Mouse (Mus musculus): ENCODE results near the gene Rapgef4.
"Not testable (repeated sequence)": the region's sequence is repeated elsewhere in the genome, so short reads cannot be mapped to it uniquely, and the experiment has no call there.

The Rapgef4 gene

GRCm38 (mm10) chr2:72117138-72118011 is 136.3 kb downstream of the Rapgef4 start:
- in situ Hi-C loops (cut with MboI, MseI), result no loop called here

- in situ Hi-C loops (cut with MboI, MseI), result no loop called here
Measured at GRCm38 (mm10) chr2:72120211-72120610, 139.2 kb downstream of the Rapgef4 start.

GRCm38 (mm10) chr2:72122410-72123223 is 141.6 kb downstream of the Rapgef4 start:
- in situ Hi-C loops (cut with MboI, MseI), result no loop called here

- in situ Hi-C loops (cut with MboI, MseI), result no loop called here
Measured at GRCm38 (mm10) chr2:72123851-72124250, 142.8 kb downstream of the Rapgef4 start.

GRCm38 (mm10) chr2:72125786-72126185 is 144.7 kb downstream of the Rapgef4 start:
- in situ Hi-C loops (cut with MboI, MseI), result no loop called here

GRCm38 (mm10) chr2:72126411-72126810 is 145.4 kb downstream of the Rapgef4 start:
- in situ Hi-C loops (cut with MboI, MseI), result no loop called here

GRCm38 (mm10) chr2:72129612-72130311 is 148.7 kb downstream of the Rapgef4 start:
- in situ Hi-C loops (cut with MboI, MseI), result no loop called here

- in situ Hi-C loops (cut with MboI, MseI), result no loop called here
Measured at GRCm38 (mm10) chr2:72132222-72132621, 151.2 kb downstream of the Rapgef4 start.

- in situ Hi-C loops (cut with MboI, MseI), result no loop called here
Measured at GRCm38 (mm10) chr2:72136045-72136444, 155.0 kb downstream of the Rapgef4 start.

- in situ Hi-C loops (cut with MboI, MseI), result no loop called here
Measured at GRCm38 (mm10) chr2:72136486-72137264, 155.6 kb downstream of the Rapgef4 start.

GRCm38 (mm10) chr2:72139863-72140845 is 159.1 kb downstream of the Rapgef4 start:
- in situ Hi-C loops (cut with MboI, MseI), result no loop called here

- in situ Hi-C loops (cut with MboI, MseI), result no loop called here
Measured at GRCm38 (mm10) chr2:72141091-72141490, 160.1 kb downstream of the Rapgef4 start.

GRCm38 (mm10) chr2:72141732-72142131 is 160.7 kb downstream of the Rapgef4 start:
- in situ Hi-C loops (cut with MboI, MseI), result not testable (repeated sequence)

GRCm38 (mm10) chr2:72143413-72143812 is 162.4 kb downstream of the Rapgef4 start:
- in situ Hi-C loops (cut with MboI, MseI), result no loop called here

- in situ Hi-C loops (cut with MboI, MseI), result loop anchor here (5.0 kb wide), 1 partner anchor 37 kb away; no protein-coding TSS in a partner anchor
Measured at GRCm38 (mm10) chr2:72144576-72145200, 163.6 kb downstream of the Rapgef4 start.

- in situ Hi-C loops (cut with MboI, MseI), result loop anchor here (5.0 kb wide), 1 partner anchor 38 kb away; no protein-coding TSS in a partner anchor
Measured at GRCm38 (mm10) chr2:72145281-72145875, 164.3 kb downstream of the Rapgef4 start.

GRCm38 (mm10) chr2:72146061-72146460 is 165.0 kb downstream of the Rapgef4 start:
- in situ Hi-C loops (cut with MboI, MseI), result loop anchor here (5.0 kb wide), 1 partner anchor 39 kb away; no protein-coding TSS in a partner anchor

- in situ Hi-C loops (cut with MboI, MseI), result loop anchor here (5.0 kb wide), 1 partner anchor 40 kb away; no protein-coding TSS in a partner anchor
Measured at GRCm38 (mm10) chr2:72147246-72147645, 166.2 kb downstream of the Rapgef4 start.

GRCm38 (mm10) chr2:72147695-72148094 is 166.7 kb downstream of the Rapgef4 start:
- in situ Hi-C loops (cut with MboI, MseI), result loop anchor here (5.0 kb wide), 1 partner anchor 40 kb away; no protein-coding TSS in a partner anchor
